Mouse (Mus musculus) stomach, embryonic 15.5 days (tissue): Measurements from ENCODE around the gene Kctd13. TPM values are rescaled to one million over a fixed set of nuclear protein-coding genes. Genes with fewer than 3 reads are reported as not detected.
"Not testable (repeated sequence)": the region's sequence is repeated elsewhere in the genome, so short reads cannot be mapped to it uniquely, and the experiment has no call there.

ENCODE experiments used
- ATAC-seq: fragments of 200-750 bp; cut with Nextera tagmentation; 2 replicates; pipeline ENCODE4 v1.8.0; 2017; ENCODE audit warnings: low read depth, moderate number of reproducible peaks, moderate TSS enrichment; ENCODE audit not compliant: insufficient read depth, low FRiP score
- H3K27ac ChIP-seq: fragments of 300-500 bp; sonication (generic); 2 replicates; pipeline ENCODE4 v1.5.1; 2015; ENCODE audit warnings: mild to moderate bottlenecking, inconsistent platforms
- H3K27me3 ChIP-seq: fragments of 300-500 bp; sonication (generic); replicated peaks from 2 replicates; pipeline ENCODE4 v1.6.1; 2015; ENCODE audit warnings: inconsistent platforms
- H3K36me3 ChIP-seq: fragments of 300-500 bp; sonication (generic); 2 replicates; pipeline ENCODE4 v1.6.1; 2015; ENCODE audit warnings: inconsistent platforms
- H3K4me1 ChIP-seq: fragments of 300-500 bp; sonication (generic); 2 replicates; pipeline ENCODE4 v1.6.1; 2015; ENCODE audit warnings: inconsistent platforms
- H3K4me2 ChIP-seq: fragments of 300-500 bp; sonication (generic); 2 replicates; pipeline ENCODE4 v1.6.1; 2015; ENCODE audit warnings: mild to moderate bottlenecking, inconsistent platforms
- H3K4me3 ChIP-seq: fragments of 300-500 bp; sonication (generic); replicated peaks from 2 replicates; pipeline ENCODE4 v1.5.1; 2015; ENCODE audit warnings: inconsistent platforms
- H3K9ac ChIP-seq: fragments of 300-500 bp; sonication (generic); 2 replicates; pipeline ENCODE4 v1.6.1; 2015; ENCODE audit warnings: inconsistent platforms
- H3K9me3 ChIP-seq: fragments of 300-500 bp; sonication (generic); 2 replicates; pipeline ENCODE4 v1.6.1; 2016; ENCODE audit warnings: inconsistent platforms
- WGBS: fragments of 180-500 bp; shearing (Covaris S2); methylation state at CpG from one replicate; pipeline ENCODE4 v1.1.7; 2015; 5-methylcytosine and 5-hydroxymethylcytosine counted together
- polyA plus RNA-seq: library from polyadenylated mRNA; unstranded; fragments of >200 nt; fragmentation: Nextera tagmentation; extraction: Ambion mirVana; gene quantifications from 2 replicates; pipeline ENCODE4 v1.2.1, GENCODE M21; 2015

Gene Kctd13
- polyA plus RNA-seq, 1 experiment from 2014 or later, result 15.0 TPM

DNA sequence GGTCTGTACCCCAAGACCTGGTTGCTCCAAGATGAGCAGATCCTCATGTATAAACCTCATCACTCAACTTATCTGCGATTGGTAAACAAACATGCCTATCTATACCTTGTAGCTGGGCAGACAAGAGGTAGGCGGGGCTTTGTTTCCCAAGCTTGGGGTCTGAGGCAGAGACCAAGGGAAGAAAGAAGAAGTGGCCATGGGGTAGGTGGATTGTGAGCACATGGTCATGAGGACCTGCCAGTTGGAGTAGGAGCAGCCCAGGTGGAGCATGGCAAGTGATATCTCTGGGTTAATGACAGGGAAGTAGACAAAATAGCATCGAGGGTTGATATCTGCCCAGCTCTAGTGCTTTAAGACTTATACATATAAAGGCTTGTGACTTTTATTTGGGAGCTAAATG, 13.8 kb upstream of the Kctd13 start:
- WGBS, result 75% methylated on average over 3 of the region's 3 CpGs
- Histone ChIP-seq H3K4me3 (no peak overlapping the region), H3K4me2 (no peak overlapping the region), H3K27ac (no peak overlapping the region), H3K9me3 (no peaks in the 10 kb centered on the region), H3K4me1 (no peaks in the 10 kb centered on the region), H3K27me3 (no peaks in the 10 kb centered on the region), H3K36me3 (no peaks in the 10 kb centered on the region), H3K9ac (no peak overlapping the region)
- no peak for ATAC-seq

DNA sequence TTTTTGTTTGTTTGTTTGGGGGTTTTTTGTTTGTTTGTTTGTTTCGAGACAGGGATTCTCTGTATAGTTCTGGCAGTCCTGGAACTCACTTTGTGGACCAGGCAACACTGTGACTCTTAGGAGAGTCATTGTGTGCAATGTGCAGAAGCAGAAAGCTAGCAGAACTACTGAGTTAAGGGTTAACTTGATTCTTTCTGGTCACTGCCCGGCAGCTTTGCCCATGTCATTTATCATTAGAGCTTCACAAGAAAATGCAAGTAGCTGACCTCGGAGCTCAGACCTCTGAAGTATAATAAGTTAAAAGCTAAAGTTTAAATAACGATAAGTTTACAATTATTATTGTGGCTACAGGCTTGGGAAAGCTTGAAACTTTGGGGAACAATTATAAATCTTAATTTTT, 10.3 kb upstream of the Kctd13 start:
- 20% methylated on average over 4 of the region's 4 CpGs for WGBS
- not testable (repeated sequence) for H3K4me2 ChIP-seq, H3K27ac ChIP-seq, H3K9me3 ChIP-seq, H3K4me1 ChIP-seq, ATAC-seq, H3K9ac ChIP-seq, H3K27me3 ChIP-seq, H3K4me3 ChIP-seq, H3K36me3 ChIP-seq

DNA sequence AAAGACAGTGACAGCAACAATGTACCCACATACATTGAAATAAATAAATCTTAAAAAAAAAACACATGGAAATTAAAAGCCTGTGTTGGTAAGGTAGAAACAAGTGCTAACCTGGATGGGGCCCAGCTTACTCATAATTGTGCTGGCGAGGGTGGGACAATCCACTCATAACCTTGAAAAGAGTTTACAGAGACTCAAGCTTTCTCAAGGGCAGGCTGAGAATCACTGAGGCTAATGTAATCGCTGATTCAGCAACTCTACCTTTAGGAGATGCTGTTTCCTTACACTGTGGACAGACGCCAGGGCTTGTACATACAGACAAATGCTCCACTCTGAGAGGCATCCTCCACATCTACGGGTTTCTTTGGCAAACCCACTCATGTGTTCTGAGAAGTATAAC, 8.7 kb upstream of the Kctd13 start:
- H3K4me3 ChIP-seq, result no peak overlapping the region
- H3K27me3 ChIP-seq, result no peaks in the 10 kb centered on the region
- H3K4me1 ChIP-seq, result peaks cover 9% of the 10 kb centered on the region
- H3K9ac ChIP-seq, result no peak overlapping the region
- H3K4me2 ChIP-seq, result no peak overlapping the region
- no peak overlapping the region for H3K27ac ChIP-seq
- H3K36me3 ChIP-seq, result no peaks in the 10 kb centered on the region
- no peak for ATAC-seq
- 68% methylated on average over 4 of the region's 4 CpGs for WGBS
- no peaks in the 10 kb centered on the region for H3K9me3 ChIP-seq

DNA sequence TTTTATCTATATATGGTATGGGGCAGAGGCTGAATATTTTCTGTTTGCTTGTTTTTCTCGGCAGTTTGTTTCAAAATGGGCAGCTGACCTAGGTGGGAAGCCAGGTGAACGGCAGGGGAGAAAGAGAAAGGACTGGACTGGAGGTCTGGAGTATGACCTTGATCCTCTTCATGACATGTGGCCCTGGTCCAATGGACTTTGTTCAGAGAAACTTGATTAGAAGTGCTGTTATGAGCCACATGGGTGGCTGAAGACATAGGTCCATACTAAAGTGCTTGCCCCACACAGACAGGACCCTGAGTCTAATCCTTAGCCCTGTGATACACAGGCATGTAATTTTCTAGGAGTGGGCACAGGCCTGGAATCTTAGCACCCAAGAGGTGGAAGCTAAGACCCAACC, 7.1 kb upstream of the Kctd13 start:
- Histone ChIP-seq H3K27me3 (no peaks in the 10 kb centered on the region), H3K4me1 (peaks cover 9% of the 10 kb centered on the region), H3K27ac (no peak overlapping the region), H3K9me3 (no peaks in the 10 kb centered on the region), H3K36me3 (no peaks in the 10 kb centered on the region), H3K4me2 (no peak overlapping the region), H3K9ac (no peak overlapping the region), H3K4me3 (no peak overlapping the region)
- no peak for ATAC-seq
- WGBS, result 69% methylated on average over 2 of the region's 2 CpGs

DNA sequence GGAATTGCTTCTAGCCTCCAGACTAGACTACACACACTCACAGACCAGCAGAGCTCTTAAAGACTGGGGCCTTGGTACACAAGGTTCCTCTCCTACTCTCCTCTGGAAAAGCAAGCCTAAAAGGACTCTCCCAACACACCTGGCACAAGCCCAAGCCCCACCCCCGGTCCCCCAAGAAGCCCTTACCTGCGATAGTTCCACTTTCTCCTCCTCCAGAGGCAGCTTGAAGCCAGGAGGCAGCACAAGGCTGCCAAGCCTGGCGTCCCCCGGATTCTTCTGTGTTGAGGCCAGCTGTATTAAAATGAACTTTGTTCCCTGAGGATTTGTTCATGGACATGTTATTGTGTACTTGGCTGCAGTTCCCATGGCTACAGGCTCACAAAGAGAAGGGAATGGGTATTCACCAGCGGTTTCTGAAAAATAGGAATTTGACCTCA, 6.0 kb upstream of the Kctd13 start, which contains the start of gene Tmem219:
Gene Tmem219 (minus strand): TSS at position 294 of the 437 bp plus-strand sequence.
- Histone ChIP-seq H3K36me3 (no peaks in the 10 kb centered on the region), H3K27ac (peak within 1 kb of the TSS; percentile 58), H3K4me2 (peak within 1 kb of the TSS; percentile 15; the same call in 1 of the 2 replicates), H3K9ac (no peak within 1 kb of the TSS), H3K9me3 (no peaks in the 10 kb centered on the region), H3K27me3 (no peaks in the 10 kb centered on the region), H3K4me1 (peaks cover 9% of the 10 kb centered on the region), H3K4me3 (no peak within 1 kb of the TSS)
- 27% methylated on average over 5 of the region's 5 CpGs for WGBS
- peak; percentile 80 for ATAC-seq

DNA sequence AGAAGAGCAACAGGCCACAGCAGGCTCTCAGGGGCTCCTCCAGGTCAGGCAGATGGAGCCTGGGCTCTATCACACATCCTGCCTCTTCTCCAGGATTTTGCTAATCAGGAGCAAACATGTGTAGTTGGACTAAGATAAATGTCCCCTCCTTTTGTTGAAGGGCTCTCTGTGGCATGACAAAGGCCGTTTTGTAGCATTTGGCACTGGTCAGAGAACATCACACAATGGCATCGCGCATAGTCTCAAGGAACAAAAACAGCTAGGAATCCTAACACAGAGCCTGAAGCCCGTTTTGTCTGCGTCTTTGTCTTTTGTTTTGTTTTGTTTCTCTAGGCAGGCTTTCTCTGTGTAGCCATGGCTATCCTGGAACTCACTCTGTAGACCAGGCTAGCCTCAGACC, 4.7 kb upstream of the Kctd13 start:
- no peak overlapping the region for H3K4me3 ChIP-seq
- WGBS, result 66% methylated on average over 5 of the region's 5 CpGs
- H3K36me3 ChIP-seq, result no peaks in the 10 kb centered on the region
- H3K27ac ChIP-seq, result no peak overlapping the region
- H3K9me3 ChIP-seq, result no peaks in the 10 kb centered on the region
- no peak overlapping the region for H3K4me2 ChIP-seq
- H3K4me1 ChIP-seq, result peaks cover 9% of the 10 kb centered on the region
- no peaks in the 10 kb centered on the region for H3K27me3 ChIP-seq
- no peak for ATAC-seq
- H3K9ac ChIP-seq, result no peak overlapping the region

DNA sequence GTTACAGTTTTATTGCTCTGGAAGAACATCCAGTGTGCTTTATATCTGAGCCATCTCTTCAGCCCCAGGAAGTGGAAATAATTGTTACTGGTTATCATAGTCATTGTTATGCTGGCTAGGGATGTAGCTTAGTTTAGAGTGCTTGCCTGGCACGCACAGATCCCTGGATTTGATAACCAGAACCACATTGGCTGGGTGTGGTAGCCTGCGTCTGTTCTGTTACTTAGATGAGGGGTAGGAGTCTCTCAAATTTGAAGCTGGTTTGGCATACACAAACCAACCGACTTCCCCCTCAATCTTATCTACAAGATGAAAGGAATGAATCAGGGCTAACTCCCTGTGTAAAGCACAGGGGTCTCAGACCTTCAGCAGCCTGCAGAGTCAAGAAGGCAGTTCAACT, 2.4 kb upstream of the Kctd13 start:
- 0 out of 2 replicates have a peak, but pooled peaks cover 3% of the 10 kb centered on the region for H3K36me3 ChIP-seq
- no peak overlapping the region for H3K27ac ChIP-seq
- H3K27me3 ChIP-seq, result no peaks in the 10 kb centered on the region
- no peak overlapping the region for H3K9ac ChIP-seq
- H3K4me3 ChIP-seq, result no peak overlapping the region
- H3K4me1 ChIP-seq, result peaks cover 9% of the 10 kb centered on the region
- WGBS, result 21% methylated on average over 3 of the region's 3 CpGs
- no peak for ATAC-seq
- H3K4me2 ChIP-seq, result no peak overlapping the region
- H3K9me3 ChIP-seq, result no peaks in the 10 kb centered on the region

DNA sequence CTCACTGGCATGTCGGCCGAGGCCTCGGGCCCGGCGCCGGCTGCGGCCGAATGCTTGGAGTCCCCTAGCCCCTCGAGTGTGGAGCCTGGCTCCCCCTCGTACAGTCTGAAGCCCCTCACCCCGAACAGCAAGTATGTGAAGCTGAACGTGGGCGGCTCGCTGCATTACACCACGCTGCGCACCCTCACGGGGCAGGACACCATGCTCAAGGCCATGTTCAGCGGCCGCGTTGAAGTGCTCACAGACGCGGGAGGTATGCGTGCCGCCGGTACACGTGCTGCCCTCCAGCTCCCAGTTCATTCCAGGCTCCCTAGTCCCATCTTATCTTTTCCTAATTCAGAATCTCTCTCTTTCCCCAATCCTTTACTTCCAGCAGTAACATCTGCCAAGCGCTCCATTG, 367 bp downstream of the Kctd13 start:
- no peak; the same call in none of the 2 replicates for ATAC-seq
- WGBS, result under 1% methylated on average over 27 of the region's 27 CpGs
- no peaks in the 10 kb centered on the region for H3K9me3 ChIP-seq

DNA sequence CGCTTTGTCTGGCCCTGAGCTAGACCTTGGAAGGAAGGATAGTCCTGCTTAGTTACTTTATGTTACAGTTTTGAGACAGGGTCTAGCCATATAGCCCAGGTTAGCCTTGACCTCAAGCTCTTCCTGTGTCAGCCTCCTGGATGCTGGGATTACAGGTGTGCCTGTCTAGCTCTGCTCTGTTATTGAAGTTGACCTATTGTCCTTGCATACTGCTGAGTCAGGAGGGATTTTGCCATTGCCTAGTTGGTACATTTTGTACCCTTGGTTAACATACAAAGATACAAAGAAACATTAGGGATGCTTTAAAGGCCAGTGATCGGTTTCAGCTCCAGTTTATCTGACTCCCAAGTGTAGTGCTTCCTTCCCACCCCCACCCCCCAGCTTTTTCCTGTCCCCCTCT, 4.0 kb downstream of the Kctd13 start:
- Histone ChIP-seq H3K4me1 (no peaks in the 10 kb centered on the region), H3K36me3 (0 out of 2 replicates have a peak, but pooled peaks cover 8% of the 10 kb centered on the region), H3K27me3 (no peaks in the 10 kb centered on the region), H3K9me3 (no peaks in the 10 kb centered on the region), H3K9ac (no peak overlapping the region), H3K4me3 (no peak overlapping the region), H3K4me2 (no peak overlapping the region), H3K27ac (no peak overlapping the region)
- WGBS, result 89% methylated on average over 2 of the region's 2 CpGs
- ATAC-seq, result no peak

More for the DNA sequence above, 367 bp downstream of the Kctd13 start:
- H3K27me3 ChIP-seq, result no peaks in the 10 kb centered on the region
- H3K27ac ChIP-seq, result peak overlapping the region; percentile 71
- H3K4me1 ChIP-seq, result no peaks in the 10 kb centered on the region
- peak overlapping the region; percentile 78 for H3K4me2 ChIP-seq
- H3K9ac ChIP-seq, result peak overlapping the region; percentile 72
- peak overlapping the region; percentile 80 for H3K4me3 ChIP-seq
- 0 out of 2 replicates have a peak, but pooled peaks cover 8% of the 10 kb centered on the region for H3K36me3 ChIP-seq

DNA sequence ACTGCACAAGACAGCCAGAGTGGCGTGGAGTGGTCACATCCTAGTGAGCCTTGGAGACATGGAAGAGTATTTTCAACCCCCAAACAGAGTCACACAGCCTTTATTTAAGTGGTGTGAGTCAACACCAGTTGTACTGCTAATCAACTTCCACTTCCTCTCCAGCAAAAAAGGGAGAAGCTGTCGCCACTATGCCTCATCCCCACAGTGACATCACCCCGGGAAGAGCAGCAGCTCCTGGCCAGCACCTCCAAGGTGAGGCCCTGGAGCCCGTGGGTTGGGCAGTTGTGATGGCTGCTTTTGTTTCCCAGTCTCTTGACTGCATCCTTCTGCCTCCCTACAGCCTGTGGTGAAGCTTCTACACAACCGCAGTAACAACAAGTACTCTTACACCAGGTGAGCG, 12.5 kb downstream of the Kctd13 start:
- H3K4me3 ChIP-seq, result no peak overlapping the region
- no peak overlapping the region for H3K4me2 ChIP-seq
- 0 out of 2 replicates have a peak, but pooled peaks cover 7% of the 10 kb centered on the region for H3K36me3 ChIP-seq
- WGBS, result 47% methylated on average over 6 of the region's 6 CpGs
- no peak overlapping the region for H3K27ac ChIP-seq
- H3K9me3 ChIP-seq, result no peaks in the 10 kb centered on the region
- H3K27me3 ChIP-seq, result no peaks in the 10 kb centered on the region
- no peak for ATAC-seq
- no peaks in the 10 kb centered on the region for H3K4me1 ChIP-seq
- H3K9ac ChIP-seq, result no peak overlapping the region

DNA sequence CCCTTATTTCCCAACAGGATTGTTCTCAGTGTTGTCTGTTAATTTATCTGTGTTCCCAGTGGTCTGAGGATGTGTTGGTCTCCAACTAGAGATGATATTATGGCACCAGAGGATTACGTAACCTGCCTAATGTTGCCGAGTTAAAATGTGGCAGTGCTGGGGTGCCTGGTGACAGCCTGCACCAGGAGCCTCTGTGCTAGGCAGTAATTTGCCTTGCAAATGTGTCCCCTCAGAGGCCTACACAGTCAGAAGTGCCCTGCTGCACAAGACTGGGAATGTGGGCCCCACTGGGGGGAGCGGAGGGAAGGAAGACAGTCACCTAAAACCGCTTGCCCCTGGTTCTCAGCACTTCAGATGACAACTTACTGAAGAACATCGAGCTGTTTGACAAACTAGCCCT, 13.1 kb downstream of the Kctd13 start:
- Histone ChIP-seq H3K4me1 (no peaks in the 10 kb centered on the region), H3K4me2 (no peak overlapping the region), H3K36me3 (0 out of 2 replicates have a peak, but pooled peaks cover 7% of the 10 kb centered on the region), H3K27ac (no peak overlapping the region), H3K27me3 (no peaks in the 10 kb centered on the region), H3K9me3 (no peaks in the 10 kb centered on the region), H3K4me3 (no peak overlapping the region), H3K9ac (no peak overlapping the region)
- WGBS, result 82% methylated on average over 5 of the region's 5 CpGs
- no peak for ATAC-seq

DNA sequence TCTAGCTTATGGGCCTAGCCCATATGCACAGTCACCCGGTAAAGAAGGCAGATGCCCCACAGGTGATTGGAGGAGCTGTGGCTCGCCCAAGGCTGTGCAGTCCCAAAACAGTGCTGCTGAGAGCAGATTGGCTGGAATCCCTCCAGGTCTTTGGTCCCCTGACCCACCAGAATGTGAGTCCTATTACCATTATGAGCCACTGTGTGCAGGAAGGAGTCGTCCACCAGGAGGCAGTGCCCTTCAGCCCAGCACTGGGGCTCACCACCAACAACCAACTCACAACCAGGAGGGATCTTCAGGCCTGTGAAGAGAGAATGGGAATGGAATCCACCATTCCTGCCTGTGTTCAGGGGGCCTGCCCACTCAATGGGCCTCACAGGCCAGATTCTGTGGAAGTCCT, 17.9 kb downstream of the Kctd13 start:
- 41% methylated on average over 3 of the region's 3 CpGs for WGBS
- Histone ChIP-seq H3K4me2 (no peak overlapping the region), H3K4me1 (peaks cover 5% of the 10 kb centered on the region), H3K27me3 (peaks cover 16% of the 10 kb centered on the region), H3K27ac (no peak overlapping the region), H3K9me3 (no peaks in the 10 kb centered on the region), H3K9ac (no peak overlapping the region), H3K36me3 (0 out of 2 replicates have a peak, but pooled peaks cover 4% of the 10 kb centered on the region), H3K4me3 (no peak overlapping the region)
- ATAC-seq, result no peak

DNA sequence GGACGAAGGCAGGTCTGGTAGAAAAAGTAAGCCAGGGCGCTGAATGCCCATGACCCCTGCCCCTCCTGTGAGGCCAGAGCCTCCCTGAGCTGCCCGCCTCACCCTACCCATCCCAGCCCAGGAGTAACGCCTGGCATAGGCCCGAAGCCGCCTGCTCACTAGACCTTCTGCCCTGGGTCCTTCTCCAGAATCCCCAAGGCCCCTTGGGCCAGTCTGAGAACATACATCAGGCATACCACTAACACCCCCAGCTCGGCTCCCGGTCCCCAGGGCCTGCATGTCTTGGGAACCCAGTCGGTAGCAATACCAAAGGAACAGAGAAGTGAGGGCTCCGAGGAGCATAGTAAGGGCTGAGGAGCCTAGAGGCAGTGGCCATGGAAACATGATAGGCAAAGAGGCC, 19.9 kb downstream of the Kctd13 start:
- Histone ChIP-seq H3K27me3 (peaks cover 27% of the 10 kb centered on the region), H3K4me2 (no peak overlapping the region), H3K9ac (no peak overlapping the region), H3K9me3 (no peaks in the 10 kb centered on the region), H3K27ac (no peak overlapping the region), H3K4me3 (no peak overlapping the region), H3K36me3 (0 out of 2 replicates have a peak, but pooled peaks cover 4% of the 10 kb centered on the region), H3K4me1 (peaks cover 5% of the 10 kb centered on the region)
- ATAC-seq, result no peak
- 81% methylated on average over 10 of the region's 10 CpGs for WGBS
